Mouse (Mus musculus) limb, embryonic 13.5 days (tissue): Measurements from ENCODE around the gene AA467197. TPM values are rescaled to one million over a fixed set of nuclear protein-coding genes. Genes with fewer than 3 reads are reported as not detected.

Experiments
- ATAC-seq: fragments of 200-750 bp; cut with Nextera tagmentation; 2 replicates; pipeline ENCODE4 v1.8.0; 2017; ENCODE audit warnings: low read depth, moderate number of reproducible peaks, moderate TSS enrichment; ENCODE audit not compliant: low FRiP score
- H3K27ac ChIP-seq: fragments of 300-500 bp; sonication (generic); 2 replicates; pipeline ENCODE4 v1.5.1; 2015; ENCODE audit warnings: inconsistent platforms, mild to moderate bottlenecking, moderate library complexity
- H3K27me3 ChIP-seq: fragments of 300-500 bp; sonication (generic); 2 replicates; pipeline ENCODE4 v1.6.1; 2015; ENCODE audit warnings: mild to moderate bottlenecking, inconsistent platforms
- H3K36me3 ChIP-seq: fragments of 300-500 bp; sonication (generic); 2 replicates; pipeline ENCODE4 v1.6.1; 2015; ENCODE audit warnings: inconsistent platforms, mild to moderate bottlenecking, moderate library complexity
- H3K4me1 ChIP-seq: fragments of 300-500 bp; sonication (generic); 2 replicates; pipeline ENCODE4 v1.6.1; 2015; ENCODE audit warnings: inconsistent platforms
- H3K4me2 ChIP-seq: fragments of 300-500 bp; sonication (generic); replicated peaks from 2 replicates; pipeline ENCODE4 v1.6.1; 2015; ENCODE audit warnings: inconsistent platforms, mild to moderate bottlenecking, moderate library complexity
- H3K4me3 ChIP-seq: fragments of 300-500 bp; sonication (generic); 2 replicates; pipeline ENCODE4 v1.5.1; 2015; ENCODE audit warnings: moderate library complexity, mild to moderate bottlenecking, inconsistent platforms
- H3K9ac ChIP-seq: fragments of 300-500 bp; sonication (generic); 2 replicates; pipeline ENCODE4 v1.6.1; 2015; ENCODE audit warnings: mild to moderate bottlenecking, inconsistent platforms
- H3K9me3 ChIP-seq: fragments of 300-500 bp; sonication (generic); 2 replicates; pipeline ENCODE4 v1.6.1; 2016; ENCODE audit warnings: inconsistent platforms
- WGBS: fragments of 180-500 bp; shearing (Covaris S2); methylation state at CpG from one replicate; pipeline ENCODE4 v1.1.7; 2015; 5-methylcytosine and 5-hydroxymethylcytosine counted together
- polyA plus RNA-seq: library from polyadenylated mRNA; unstranded; fragments of >200 nt; fragmentation: Nextera tagmentation; extraction: Ambion mirVana; gene quantifications from 2 replicates; pipeline ENCODE4 v1.2.1, GENCODE M21; 2015

The AA467197 gene
- polyA plus RNA-seq, 1 experiment from 2014 or later: 0.62 TPM

GRCm38 (mm10) chr2:122652096-122653084 is 15.6 kb downstream of the AA467197 start:
- no peak for ATAC-seq

GRCm38 (mm10) chr2:122656052-122656451 is 19.3 kb downstream of the AA467197 start:
- Histone ChIP-seq H3K4me3 (no peak overlapping the region), H3K36me3 (no peaks in the 10 kb centered on the region), H3K4me1 (no peaks in the 10 kb centered on the region), H3K9ac (no peak overlapping the region), H3K4me2 (no peak overlapping the region), H3K27me3 (no peaks in the 10 kb centered on the region), H3K9me3 (no peaks in the 10 kb centered on the region), H3K27ac (no peak overlapping the region)
- no peak for ATAC-seq
- WGBS: 71% methylated on average over 2 of the region's 2 CpGs

More at GRCm38 (mm10) chr2:122652096-122653084, 15.6 kb downstream of the AA467197 start:
- no peak overlapping the region for H3K4me3 ChIP-seq
- no peaks in the 10 kb centered on the region for H3K36me3 ChIP-seq
- H3K4me2 ChIP-seq: no peak overlapping the region
- no peaks in the 10 kb centered on the region for H3K9me3 ChIP-seq
- no peaks in the 10 kb centered on the region for H3K4me1 ChIP-seq
- H3K27ac ChIP-seq: no peak overlapping the region
- no peaks in the 10 kb centered on the region for H3K27me3 ChIP-seq
- H3K9ac ChIP-seq: no peak overlapping the region
- 61% methylated on average over 17 of the region's 17 CpGs for WGBS

DNA sequence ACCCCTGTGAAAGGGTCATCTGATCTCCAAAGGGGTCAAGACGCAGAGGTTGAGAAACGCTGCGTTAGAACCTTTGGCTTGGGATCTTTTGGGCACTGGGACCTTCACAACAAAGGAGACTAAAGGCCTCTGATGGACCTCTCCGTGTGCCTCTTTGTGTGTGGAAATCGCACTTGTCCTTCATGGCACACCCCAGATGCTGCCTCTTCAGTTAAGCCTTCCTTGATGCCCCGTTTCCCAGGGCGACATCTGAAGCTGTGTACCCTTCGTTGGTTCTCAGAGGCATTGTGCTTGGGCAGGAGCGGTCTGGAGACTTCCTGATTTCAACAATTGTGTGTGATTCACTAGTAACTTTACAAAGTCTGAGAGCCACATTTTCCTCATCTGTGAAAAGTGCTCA is 20.0 kb downstream of the AA467197 start:
- ATAC-seq: no peak
- Histone ChIP-seq H3K36me3 (no peaks in the 10 kb centered on the region), H3K4me3 (no peak overlapping the region), H3K9ac (no peak overlapping the region), H3K9me3 (no peaks in the 10 kb centered on the region), H3K4me1 (no peaks in the 10 kb centered on the region), H3K4me2 (no peak overlapping the region), H3K27me3 (no peaks in the 10 kb centered on the region), H3K27ac (no peak overlapping the region)
- 87% methylated on average over 9 of the region's 9 CpGs for WGBS

DNA sequence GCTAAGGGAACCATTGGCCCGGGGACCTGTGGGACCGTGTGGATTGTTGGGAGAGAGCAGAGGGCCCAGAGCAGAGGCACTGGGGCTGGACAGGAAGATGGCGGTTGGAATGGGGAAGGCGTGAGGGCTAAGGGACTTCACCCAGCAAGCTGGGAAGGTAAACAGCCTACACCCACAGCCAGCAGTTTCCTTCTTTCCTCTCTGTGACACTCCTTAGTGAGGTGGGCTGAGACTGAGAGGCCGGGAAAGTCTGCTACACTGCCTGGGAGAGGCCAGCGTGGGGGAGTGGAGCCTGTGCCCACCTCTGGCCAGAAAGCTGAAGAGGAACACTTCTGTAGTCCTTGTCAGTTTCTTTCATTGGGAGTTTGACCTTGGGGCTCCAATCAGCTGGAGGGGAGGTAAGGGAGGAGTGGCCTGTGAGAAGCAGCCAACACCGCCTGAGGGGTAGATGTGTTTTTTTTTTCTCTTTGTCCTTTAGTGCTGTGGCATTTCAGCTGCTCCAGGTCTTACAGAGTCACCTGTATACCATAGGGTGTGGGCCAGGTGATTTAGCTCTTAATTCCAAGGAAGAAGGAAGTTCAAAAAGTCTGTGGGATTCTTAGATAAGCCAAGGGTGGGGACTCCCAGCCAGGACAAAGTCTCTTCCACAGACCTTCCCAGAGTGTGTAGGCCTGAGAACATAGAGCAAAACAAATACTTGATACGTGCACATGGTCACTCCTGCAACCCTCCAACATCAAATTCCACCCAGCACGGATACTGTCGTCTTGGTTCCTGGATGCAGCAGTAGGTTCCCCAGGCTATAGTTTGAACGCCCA is 21.1 kb downstream of the AA467197 start:
- Histone ChIP-seq H3K4me1 (no peaks in the 10 kb centered on the region), H3K9ac (no peak overlapping the region), H3K4me2 (no peak overlapping the region), H3K36me3 (no peaks in the 10 kb centered on the region), H3K4me3 (no peak overlapping the region), H3K27ac (no peak overlapping the region), H3K27me3 (no peaks in the 10 kb centered on the region), H3K9me3 (no peaks in the 10 kb centered on the region)
- 87% methylated on average over 11 of the region's 11 CpGs for WGBS
- ATAC-seq: no peak

- 91% methylated on average over 7 of the region's 7 CpGs for WGBS
- no peak overlapping the region for H3K27ac ChIP-seq
- no peaks in the 10 kb centered on the region for H3K27me3 ChIP-seq
- H3K4me2 ChIP-seq: no peak overlapping the region
- no peak overlapping the region for H3K4me3 ChIP-seq
- H3K9ac ChIP-seq: no peak overlapping the region
- no peak for ATAC-seq
- H3K36me3 ChIP-seq: no peaks in the 10 kb centered on the region
- no peaks in the 10 kb centered on the region for H3K9me3 ChIP-seq
- H3K4me1 ChIP-seq: no peaks in the 10 kb centered on the region
Observed at GRCm38 (mm10) chr2:122659825-122660224, 23.0 kb downstream of the AA467197 start.

- no peak overlapping the region for H3K4me3 ChIP-seq
- peaks cover 3% of the 10 kb centered on the region; the same call in 1 of the 2 replicates for H3K4me1 ChIP-seq
- no peaks in the 10 kb centered on the region for H3K27me3 ChIP-seq
- H3K36me3 ChIP-seq: no peaks in the 10 kb centered on the region
- H3K27ac ChIP-seq: no peak overlapping the region
- H3K4me2 ChIP-seq: no peak overlapping the region
- H3K9me3 ChIP-seq: no peaks in the 10 kb centered on the region
- 48% methylated on average over 6 of the region's 6 CpGs for WGBS
- no peak for ATAC-seq
- no peak overlapping the region for H3K9ac ChIP-seq
Observed at GRCm38 (mm10) chr2:122665253-122665972, 28.6 kb downstream of the AA467197 start.

- H3K36me3 ChIP-seq: no peaks in the 10 kb centered on the region
- peak; percentile 48; the same call in 1 of the 2 replicates for ATAC-seq
- no peak overlapping the region for H3K4me2 ChIP-seq
- H3K27me3 ChIP-seq: no peaks in the 10 kb centered on the region
- H3K9me3 ChIP-seq: no peaks in the 10 kb centered on the region
- H3K4me3 ChIP-seq: no peak overlapping the region
- no peak overlapping the region for H3K27ac ChIP-seq
- 37% methylated on average over 12 of the region's 12 CpGs for WGBS
- peaks cover 3% of the 10 kb centered on the region; the same call in 1 of the 2 replicates for H3K4me1 ChIP-seq
- H3K9ac ChIP-seq: no peak overlapping the region
Observed at GRCm38 (mm10) chr2:122665973-122666875, 29.4 kb downstream of the AA467197 start.

DNA sequence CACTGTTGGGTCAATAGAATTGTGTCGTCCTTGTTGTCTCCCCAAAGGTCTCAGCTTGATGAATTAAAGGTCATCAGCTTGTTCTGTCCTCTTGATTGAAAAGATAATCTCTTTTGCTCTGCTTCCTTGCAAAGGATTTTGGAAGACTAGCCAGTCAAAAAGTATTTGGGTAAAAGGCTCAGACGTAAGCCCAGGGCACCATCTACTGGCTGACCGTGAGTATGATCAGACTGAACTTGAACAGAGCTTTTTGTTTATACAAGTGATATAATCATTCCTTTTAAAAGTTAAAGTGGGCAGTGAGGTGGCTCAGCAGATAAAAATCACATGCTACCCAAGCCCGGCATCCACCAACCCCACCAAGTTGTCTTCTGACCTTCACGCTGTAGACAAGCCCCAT is 31.1 kb downstream of the AA467197 start:
- H3K27me3 ChIP-seq: no peaks in the 10 kb centered on the region
- no peaks in the 10 kb centered on the region for H3K9me3 ChIP-seq
- no peak for ATAC-seq
- H3K4me3 ChIP-seq: no peak overlapping the region
- H3K9ac ChIP-seq: no peak overlapping the region
- peaks cover 3% of the 10 kb centered on the region; the same call in 1 of the 2 replicates for H3K4me1 ChIP-seq
- H3K27ac ChIP-seq: no peak overlapping the region
- WGBS: 48% methylated on average over 5 of the region's 5 CpGs
- no peaks in the 10 kb centered on the region for H3K36me3 ChIP-seq
- H3K4me2 ChIP-seq: no peak overlapping the region

DNA sequence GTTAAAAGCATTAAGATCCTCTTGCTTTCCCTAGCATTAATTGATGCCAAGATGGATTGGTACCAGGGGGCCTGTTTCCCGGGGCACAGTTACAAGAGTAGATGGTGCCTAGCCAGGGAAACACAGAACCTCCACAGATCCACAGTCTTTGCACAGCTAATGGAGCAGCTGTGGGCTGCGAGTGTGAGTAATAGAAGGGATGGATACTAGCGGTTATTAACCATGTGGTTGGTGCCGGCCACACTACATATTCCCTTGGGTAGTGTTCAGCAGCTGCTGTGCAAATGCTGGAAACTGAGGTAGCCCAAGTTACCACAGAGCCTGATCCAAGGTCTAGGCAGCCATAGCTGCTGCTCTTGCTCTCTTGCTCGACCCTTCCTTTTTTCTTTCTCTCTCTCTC is 34.9 kb downstream of the AA467197 start:
- H3K4me1 ChIP-seq: no peaks in the 10 kb centered on the region
- no peaks in the 10 kb centered on the region for H3K27me3 ChIP-seq
- no peak overlapping the region for H3K9ac ChIP-seq
- no peaks in the 10 kb centered on the region for H3K36me3 ChIP-seq
- no peak overlapping the region for H3K27ac ChIP-seq
- H3K9me3 ChIP-seq: no peaks in the 10 kb centered on the region
- no peak for ATAC-seq
- 64% methylated on average over 5 of the region's 5 CpGs for WGBS
- H3K4me3 ChIP-seq: no peak overlapping the region
- no peak overlapping the region for H3K4me2 ChIP-seq

DNA sequence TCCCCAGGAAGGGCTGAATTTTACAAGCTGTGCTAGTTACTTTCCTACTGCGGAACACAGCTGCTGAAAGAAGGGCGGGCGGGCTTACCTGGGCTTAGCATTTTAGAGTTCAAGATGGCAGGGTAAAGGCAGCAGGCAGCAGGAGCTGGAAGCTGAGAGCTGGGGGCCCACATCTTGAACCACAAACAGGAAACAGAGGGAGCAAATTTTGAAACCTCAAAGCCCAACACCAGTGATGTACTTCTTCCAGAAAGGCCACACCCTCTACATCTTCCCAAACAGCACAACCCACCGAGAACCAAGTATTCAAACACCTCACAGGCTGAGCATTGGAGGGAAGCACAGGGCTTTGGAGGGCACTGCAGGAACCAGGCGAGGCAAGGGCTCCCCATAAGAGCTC is 36.1 kb downstream of the AA467197 start:
- ATAC-seq: no peak
- WGBS: 50% methylated on average over 5 of the region's 5 CpGs

DNA sequence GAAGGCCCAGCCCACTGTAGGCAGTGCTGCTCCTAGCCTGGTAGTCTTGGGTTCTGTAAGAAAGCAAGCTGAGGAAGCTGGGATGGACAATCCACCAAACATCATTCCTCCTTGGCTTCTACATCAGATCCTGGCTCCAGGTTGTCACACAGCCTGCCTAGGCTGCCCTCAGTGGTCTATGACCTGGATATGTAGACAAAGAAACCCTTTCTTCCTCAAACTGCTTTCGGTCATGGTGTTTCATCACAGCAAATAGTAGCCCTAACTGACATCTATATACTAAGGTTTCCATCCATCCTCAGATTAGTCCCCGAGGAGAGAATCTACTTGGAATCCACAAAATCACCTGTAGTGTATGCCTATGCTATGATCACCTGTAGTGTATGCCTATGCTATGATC is 38.3 kb downstream of the AA467197 start:
- no peak for ATAC-seq
- H3K9me3 ChIP-seq: no peaks in the 10 kb centered on the region
- no peaks in the 10 kb centered on the region for H3K27me3 ChIP-seq
- WGBS: 91% methylated on average over 2 of the region's 2 CpGs
- H3K36me3 ChIP-seq: no peaks in the 10 kb centered on the region
- no peak overlapping the region for H3K9ac ChIP-seq
- H3K4me2 ChIP-seq: no peak overlapping the region
- H3K4me3 ChIP-seq: no peak overlapping the region
- H3K4me1 ChIP-seq: no peaks in the 10 kb centered on the region
- no peak overlapping the region for H3K27ac ChIP-seq

More for the DNA sequence above, 36.1 kb downstream of the AA467197 start:
- Histone ChIP-seq H3K36me3 (no peaks in the 10 kb centered on the region), H3K4me2 (no peak overlapping the region), H3K9ac (no peak overlapping the region), H3K27ac (no peak overlapping the region), H3K9me3 (no peaks in the 10 kb centered on the region), H3K4me1 (no peaks in the 10 kb centered on the region), H3K27me3 (no peaks in the 10 kb centered on the region), H3K4me3 (no peak overlapping the region)
